Mouse (Mus musculus) limb, embryonic 10.5 days (tissue): Measurements from ENCODE around the gene AI987944. TPM values are rescaled to one million over a fixed set of nuclear protein-coding genes. Genes with fewer than 3 reads are reported as not detected.

Source experiments
- DNase-seq: peaks from one replicate; pipeline ENCODE4 v3.0.0-alpha.2; 2017; ENCODE audit warnings: low spot score
- H3K27ac ChIP-seq: fragments of 300-500 bp; sonication (generic); 2 replicates; pipeline ENCODE4 v1.5.1; 2016; ENCODE audit warnings: mild to moderate bottlenecking
- H3K27me3 ChIP-seq: fragments of 300-500 bp; sonication (generic); 2 replicates; pipeline ENCODE4 v1.6.1; 2016; ENCODE audit warnings: low read depth, mild to moderate bottlenecking; ENCODE audit not compliant: poor library complexity, severe bottlenecking
- H3K36me3 ChIP-seq: fragments of 300-500 bp; sonication (generic); 2 replicates; pipeline ENCODE4 v1.6.1; 2016; ENCODE audit warnings: mild to moderate bottlenecking, moderate library complexity
- H3K4me1 ChIP-seq: fragments of 300-500 bp; sonication (generic); 2 replicates; pipeline ENCODE4 v1.6.1; 2016
- H3K4me3 ChIP-seq: fragments of 300-500 bp; sonication (generic); 2 replicates; pipeline ENCODE4 v1.5.1; 2016; ENCODE audit warnings: mild to moderate bottlenecking, moderate library complexity
- H3K9me3 ChIP-seq: fragments of 300-500 bp; sonication (generic); replicated peaks from 2 replicates; pipeline ENCODE4 v1.6.1; 2016; ENCODE audit warnings: mild to moderate bottlenecking
- WGBS: fragments of 180-500 bp; shearing (Covaris S2); methylation state at CpG from one replicate; pipeline ENCODE4 v1.1.7; 2016; 5-methylcytosine and 5-hydroxymethylcytosine counted together
- polyA plus RNA-seq: library from polyadenylated mRNA; unstranded; fragments of >200 nt; fragmentation: Nextera tagmentation; extraction: Ambion mirVana; gene quantifications from 2 replicates; pipeline ENCODE4 v1.2.1, GENCODE M21; 2016

AI987944 gene
- polyA plus RNA-seq: 7.7 and 9.5 TPM in 2 replicates

DNA sequence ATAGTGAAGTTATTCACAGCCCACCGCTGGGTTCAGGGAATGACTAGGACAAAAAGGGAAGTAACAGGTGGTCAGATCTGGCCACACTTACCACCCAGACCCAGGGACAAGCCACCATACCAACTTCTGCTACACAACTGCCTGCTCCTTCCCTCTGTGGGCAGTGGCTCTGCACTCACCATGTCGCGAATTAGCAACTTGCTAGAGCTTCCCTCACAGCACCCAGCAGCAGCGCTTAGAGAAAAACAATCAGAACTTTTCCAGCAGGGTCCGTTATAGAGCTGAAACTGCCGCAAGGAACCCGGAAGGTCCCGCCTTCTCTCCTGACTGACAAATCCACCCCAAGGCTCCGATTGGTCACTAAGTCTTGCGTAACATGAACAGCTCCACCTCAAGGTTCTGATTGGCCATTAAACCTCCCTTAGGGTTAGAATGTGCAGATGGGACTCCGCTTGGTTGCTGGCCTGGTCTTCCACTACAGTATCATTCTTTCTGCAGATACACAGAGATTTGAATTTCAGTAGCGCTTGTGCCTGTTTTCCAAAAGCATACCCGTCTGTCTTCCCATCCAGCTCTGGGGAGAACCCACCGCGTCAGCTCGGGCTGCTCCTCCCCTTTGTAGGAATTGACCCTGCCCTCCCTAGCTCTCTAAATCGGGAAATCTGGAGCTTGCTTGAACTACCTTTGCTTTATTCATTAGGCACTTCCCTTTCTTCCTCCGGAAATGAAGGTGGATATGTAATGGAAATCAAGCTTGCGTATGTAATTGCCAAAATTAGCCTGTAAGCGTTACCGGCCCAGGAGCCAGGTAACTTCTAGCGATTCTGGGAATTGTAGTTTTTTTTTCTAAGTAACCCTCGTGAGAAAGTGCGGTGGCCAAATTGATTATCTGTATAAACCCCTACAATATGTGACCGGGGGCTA is at the start of gene AI987944:
TSS of gene AI987944 (minus strand) at position 332 of the 924 bp plus-strand sequence.
- WGBS: under 1% methylated on average over 25 of the region's 25 CpGs
- Histone ChIP-seq H3K9me3 (no peaks in the 10 kb centered on the region), H3K27me3 (no peaks in the 10 kb centered on the region), H3K4me3 (peak within 1 kb of the TSS; percentile 60), H3K27ac (peak within 1 kb of the TSS; percentile 83), H3K4me1 (no peaks in the 10 kb centered on the region), H3K36me3 (no peaks in the 10 kb centered on the region)
- DNase-seq: peak; percentile 75

DNA sequence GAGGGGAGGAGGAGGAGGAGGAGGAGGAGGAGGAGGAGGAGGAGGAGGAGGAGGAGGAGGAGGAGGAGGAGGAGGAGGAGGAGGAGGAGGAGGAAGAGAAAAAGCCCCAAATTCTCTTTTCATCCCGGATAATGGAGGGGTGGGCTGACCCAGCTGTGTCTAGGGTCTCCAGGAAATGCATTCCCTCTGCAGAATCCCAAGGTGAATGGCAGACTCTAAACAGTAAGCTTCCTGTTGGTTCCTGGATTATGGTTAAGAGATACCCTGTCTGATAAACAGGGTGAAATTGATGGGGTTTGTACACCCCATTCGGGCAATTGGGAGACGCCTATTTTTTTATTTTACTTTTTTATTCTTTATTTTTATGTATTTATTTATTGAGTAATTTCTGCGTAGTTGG is 951 bp upstream of the AI987944 start:
- no peaks in the 10 kb centered on the region for H3K36me3 ChIP-seq
- no peak for DNase-seq
- no peaks in the 10 kb centered on the region for H3K4me1 ChIP-seq
- H3K27ac ChIP-seq: peak overlapping the region; percentile 83; the same call in 1 of the 2 replicates
- WGBS: 77% methylated on average over 4 of the region's 4 CpGs
- peak overlapping the region; percentile 60 for H3K4me3 ChIP-seq
- H3K9me3 ChIP-seq: no peaks in the 10 kb centered on the region
- H3K27me3 ChIP-seq: no peaks in the 10 kb centered on the region

Other genes starting within 250 kb of the AI987944 start
- not detected in 2 replicates for gene Gm5592, start 239.5 kb downstream of the AI987944 start, polyA plus RNA-seq
- gene Vmn2r57, start 55.3 kb upstream of the AI987944 start, polyA plus RNA-seq: 0.16 and 0.23 TPM in 2 replicates
- gene Gm20449, start 106.0 kb upstream of the AI987944 start, polyA plus RNA-seq: 0.04 TPM in 2 replicates
- 9.9 and 11.3 TPM in 2 replicates for gene AW146154, start 106.5 kb upstream of the AI987944 start, polyA plus RNA-seq
- gene Gm6871, start 180.3 kb upstream of the AI987944 start, polyA plus RNA-seq: not detected in 2 replicates
- gene 2610021A01Rik, start 205.9 kb upstream of the AI987944 start, polyA plus RNA-seq: 16.9 and 18.3 TPM in 2 replicates
- gene Zfp788, start 239.8 kb upstream of the AI987944 start, polyA plus RNA-seq: 11.4 and 12.5 TPM in 2 replicates